Mouse (Mus musculus) G1E (cell line): ENCODE measurements around the gene Mettl7a1. TPM values are rescaled to one million over a fixed set of nuclear protein-coding genes. Genes with fewer than 3 reads are reported as not detected.
A peak's percentile ranks its signal among the peaks of the same experiment; 100 is the strongest.
"Not testable (repeated sequence)": the region's sequence is repeated elsewhere in the genome, so short reads cannot be mapped to it uniquely, and the experiment has no call there.

ENCODE experiments used
- ATAC-seq: 2 replicates; pipeline ENCODE4 v1.8.0; 2016; ENCODE audit warnings: mild to moderate bottlenecking; ENCODE audit not compliant: insufficient number of reproducible peaks, poor library complexity, low FRiP score, severe bottlenecking; ENCODE audit errors: extremely low read depth
- DNase-seq: peaks from one replicate; pipeline ENCODE4 v3.0.0; 2012; ENCODE audit warnings: low spot score
- H3K27me3 ChIP-seq: 2 replicates; pipeline ENCODE4 v1.6.1; 2012; ENCODE audit warnings: mild to moderate bottlenecking, low read length, inconsistent platforms; ENCODE audit not compliant: insufficient read depth
- H3K36me3 ChIP-seq: replicated peaks from 2 replicates; pipeline ENCODE3; 2012; ENCODE audit warnings: mild to moderate bottlenecking, inconsistent platforms
- H3K4me1 ChIP-seq: 2 replicates; pipeline ENCODE4 v1.6.1; 2012; ENCODE audit warnings: low read depth, low read length, inconsistent platforms, mixed read lengths; ENCODE audit not compliant: insufficient read depth
- H3K4me3 ChIP-seq: 2 replicates; pipeline ENCODE4 v1.5.1; 2012; ENCODE audit warnings: low read depth, mild to moderate bottlenecking, inconsistent platforms, low read length, moderate library complexity, mixed read lengths
- H3K9me3 ChIP-seq: replicated peaks from 2 replicates; pipeline ENCODE4 v1.6.1; 2012; ENCODE audit warnings: inconsistent platforms
- CTCF ChIP-seq: IDR thresholded peaks from 2 replicates; pipeline ENCODE4 v1.5.1; 2012; ENCODE audit warnings: low read depth, low read length, inconsistent platforms, mixed read lengths
- GATA1 ChIP-seq: IDR thresholded peaks from 2 replicates; pipeline ENCODE4 v1.6.1; 2012; ENCODE audit warnings: borderline replicate concordance, low read length, inconsistent platforms, mixed read lengths
- GATA2 ChIP-seq: IDR thresholded peaks from 2 replicates; pipeline ENCODE4 v1.6.1; 2012; ENCODE audit warnings: low read depth, low read length, inconsistent platforms, borderline replicate concordance
- POLR2AphosphoS5 ChIP-seq: IDR thresholded peaks from 2 replicates; pipeline ENCODE4 v1.6.1; 2012; ENCODE audit warnings: low read depth, low read length, inconsistent platforms; ENCODE audit not compliant: insufficient replicate concordance
- TAL1 ChIP-seq: conservative IDR thresholded peaks from 2 replicates; pipeline ENCODE4 v1.6.1; 2012; ENCODE audit warnings: low read depth, low read length, inconsistent platforms, mixed read lengths
- polyA plus RNA-seq: library from polyadenylated mRNA; stranded (reverse); fragments of >175 nt; gene quantifications from 2 replicates; pipeline ENCODE4 v1.2.3, GENCODE M21; 2012
- total RNA-seq, 2 experiments: library from RNA; stranded (forward) in 1 of 2; stranded (reverse) in 1 of 2; fragments of 200-1000 nt in 1 of 2; fragments of >200 nt in 1 of 2; fragmentation: Nextera tagmentation in 1 of 2; gene quantifications; 2 replicates each; pipeline ENCODE4 v1.2.3; 2014 to 2017

Gene Mettl7a1
- total and polyA plus RNA-seq, 3 experiments = 22.1 to 50.3 (median 31.2) TPM

DNA sequence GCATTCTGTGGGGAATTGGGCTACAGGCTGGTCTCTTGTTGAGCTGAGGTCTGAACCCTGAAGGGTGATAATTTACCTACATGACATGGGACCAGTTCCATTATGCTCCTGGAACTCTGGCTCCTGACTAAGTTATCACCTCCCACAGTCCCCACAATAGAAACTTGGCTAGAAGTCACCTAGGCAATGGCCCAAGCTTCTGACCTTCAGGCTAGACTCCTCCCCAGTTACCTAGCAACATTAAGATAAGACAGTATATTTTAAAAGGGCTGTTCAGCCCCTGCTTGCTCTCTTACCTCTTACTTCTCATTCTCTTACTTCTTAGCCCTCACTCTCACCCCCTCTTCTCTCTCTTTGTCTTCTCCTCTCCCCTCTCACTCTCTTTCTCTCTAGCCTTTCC, 41.5 kb downstream of the Mettl7a1 start:
- Histone ChIP-seq H3K4me1 (peaks cover 2% of the 10 kb centered on the region; the same call in 1 of the 2 replicates), H3K9me3 (no peaks in the 10 kb centered on the region), H3K27me3 (peaks cover 11% of the 10 kb centered on the region), H3K36me3 (no peaks in the 10 kb centered on the region), H3K4me3 (no peak overlapping the region)
- ATAC-seq (no peak), DNase-seq (no peak)
- TF ChIP-seq TAL1 (no peak), POLR2AphosphoS5 (no peak), GATA1 (no peak), GATA2 (no peak), CTCF (no peak)

DNA sequence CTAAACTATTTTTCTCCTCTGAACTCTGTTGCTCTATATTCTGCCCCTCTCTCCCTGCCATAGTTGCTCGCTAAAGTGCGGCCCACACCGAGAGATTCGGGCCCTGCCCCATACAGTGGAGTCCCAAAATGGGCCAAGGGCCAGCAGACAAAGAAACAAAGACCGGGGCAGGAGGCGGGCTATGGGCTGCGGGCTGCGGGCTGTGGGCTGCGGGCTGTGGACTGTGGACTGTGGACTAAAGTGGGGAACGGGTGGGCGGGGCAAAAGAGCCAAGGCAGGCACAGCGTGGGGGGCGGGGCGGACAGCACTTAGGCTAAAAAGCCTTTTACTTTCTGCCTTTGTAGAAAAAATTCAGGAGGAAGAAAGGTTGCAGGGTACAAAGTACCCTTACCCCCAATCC, 42.8 kb downstream of the Mettl7a1 start:
- ATAC-seq = no peak
- H3K27me3 ChIP-seq = peaks cover 14% of the 10 kb centered on the region
- no peaks in the 10 kb centered on the region for H3K36me3 ChIP-seq

GRCm38 (mm10) chr15:100349496-100349895, 45.6 kb downstream of the Mettl7a1 start:
- Histone ChIP-seq H3K27me3 (peaks cover 16% of the 10 kb centered on the region), H3K36me3 (no peaks in the 10 kb centered on the region), H3K4me3 (no peak overlapping the region), H3K9me3 (no peaks in the 10 kb centered on the region), H3K4me1 (peaks cover 2% of the 10 kb centered on the region; the same call in 1 of the 2 replicates)
- TF ChIP-seq POLR2AphosphoS5 (no peak), GATA1 (no peak), CTCF (no peak), GATA2 (no peak), TAL1 (no peak)
- ATAC-seq = no peak
- DNase-seq = no peak

More for the DNA sequence above, 42.8 kb downstream of the Mettl7a1 start:
- DNase-seq = no peak
- H3K4me1 ChIP-seq = peaks cover 2% of the 10 kb centered on the region; the same call in 1 of the 2 replicates
- H3K4me3 ChIP-seq = no peak overlapping the region
- H3K9me3 ChIP-seq = no peaks in the 10 kb centered on the region
- no peak for TF ChIP-seq GATA1
- no peak for TF ChIP-seq POLR2AphosphoS5
- TF ChIP-seq TAL1 = no peak
- no peak for TF ChIP-seq GATA2
- TF ChIP-seq CTCF = no peak

DNA sequence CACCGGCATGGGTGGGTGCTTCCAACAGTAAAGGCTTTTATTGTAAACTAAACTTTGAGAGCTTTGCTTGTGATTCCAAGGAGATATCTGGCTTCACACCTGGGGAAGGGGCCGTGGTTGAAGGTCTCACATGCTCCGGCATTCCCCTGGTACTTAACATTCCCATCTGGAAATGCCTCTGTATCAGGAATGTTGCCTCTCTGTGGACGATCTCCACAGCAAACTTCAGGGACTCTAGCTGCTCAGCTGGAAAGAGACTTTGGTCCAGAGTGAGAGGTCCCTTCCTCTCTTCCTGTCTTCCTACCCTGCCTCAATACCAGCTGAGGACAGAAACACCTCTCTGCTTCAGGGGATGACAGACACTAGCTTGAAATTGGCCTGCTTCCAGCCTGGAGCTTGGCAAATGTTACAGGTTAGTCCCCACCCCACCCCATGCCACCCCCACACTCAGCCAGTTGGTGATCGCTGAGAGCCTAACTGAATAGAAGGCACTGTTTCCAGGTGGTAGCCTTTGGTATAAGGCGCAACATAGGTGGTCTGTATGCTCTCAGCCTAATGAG, 47.6 kb downstream of the Mettl7a1 start:
- ATAC-seq = no peak
- H3K9me3 ChIP-seq = no peaks in the 10 kb centered on the region
- no peak overlapping the region for H3K4me3 ChIP-seq
- no peak for DNase-seq
- no peak for TF ChIP-seq CTCF
- no peak for TF ChIP-seq TAL1
- no peak for TF ChIP-seq GATA2
- TF ChIP-seq GATA1 = no peak
- no peak for TF ChIP-seq POLR2AphosphoS5
- H3K36me3 ChIP-seq = no peaks in the 10 kb centered on the region
- H3K27me3 ChIP-seq = peaks cover 16% of the 10 kb centered on the region
- H3K4me1 ChIP-seq = peaks cover 2% of the 10 kb centered on the region; the same call in 1 of the 2 replicates

GRCm38 (mm10) chr15:100352711-100353250, 48.8 kb downstream of the Mettl7a1 start, which contains the start of the genes Methig1 and Mettl7a2:
Gene Methig1, plus strand, starts transcription at chr15:100353149.
Gene Mettl7a2, plus strand, starts transcription at chr15:100353200.
- H3K36me3 ChIP-seq = no peaks in the 10 kb centered on the region
- H3K27me3 ChIP-seq = peaks cover 16% of the 10 kb centered on the region
- ATAC-seq (no peak), DNase-seq (no peak)
- H3K4me1 ChIP-seq = peaks cover 2% of the 10 kb centered on the region; the same call in 1 of the 2 replicates
- H3K4me3 ChIP-seq = peak within 1 kb of the TSS; percentile 61; the same call in 1 of the 2 replicates
- H3K9me3 ChIP-seq = no peaks in the 10 kb centered on the region
- no peak for TF ChIP-seq POLR2AphosphoS5
- no peak for TF ChIP-seq CTCF
- TF ChIP-seq GATA2 = no peak
- no peak for TF ChIP-seq TAL1
- TF ChIP-seq GATA1 = no peak

GRCm38 (mm10) chr15:100353399-100353798, 49.5 kb downstream of the Mettl7a1 start:
- Histone ChIP-seq H3K27me3 (peaks cover 16% of the 10 kb centered on the region), H3K4me3 (peak overlapping the region; percentile 61; the same call in 1 of the 2 replicates)
- not testable (repeated sequence) for H3K9me3 ChIP-seq, H3K36me3 ChIP-seq, DNase-seq, H3K4me1 ChIP-seq, ATAC-seq

- Histone ChIP-seq H3K4me1 (no peaks in the 10 kb centered on the region), H3K9me3 (no peaks in the 10 kb centered on the region), H3K36me3 (no peaks in the 10 kb centered on the region), H3K4me3 (no peak overlapping the region), H3K27me3 (peaks cover 9% of the 10 kb centered on the region; the same call in 1 of the 2 replicates)
- DNase-seq (no peak), ATAC-seq (no peak)
- TF ChIP-seq POLR2AphosphoS5 (no peak), CTCF (no peak), GATA2 (no peak), TAL1 (no peak), GATA1 (no peak)
These were observed 51.9 kb downstream of the Mettl7a1 start for GRCm38 (mm10) chr15:100355876-100356275.
